Mouse (Mus musculus) liver, embryonic 14.5 days (tissue): ENCODE data around the gene Crb3.

Source experiments
- CTCF ChIP-seq: IDR thresholded peaks from 2 replicates; pipeline ENCODE4 v1.5.1; 2016; ENCODE audit warnings: antibody characterized with exemption, low read depth, control low read depth
- EP300 ChIP-seq: IDR thresholded peaks from 2 replicates; pipeline ENCODE4 v1.6.1; 2016; ENCODE audit warnings: antibody characterized with exemption, low read depth

DNA sequence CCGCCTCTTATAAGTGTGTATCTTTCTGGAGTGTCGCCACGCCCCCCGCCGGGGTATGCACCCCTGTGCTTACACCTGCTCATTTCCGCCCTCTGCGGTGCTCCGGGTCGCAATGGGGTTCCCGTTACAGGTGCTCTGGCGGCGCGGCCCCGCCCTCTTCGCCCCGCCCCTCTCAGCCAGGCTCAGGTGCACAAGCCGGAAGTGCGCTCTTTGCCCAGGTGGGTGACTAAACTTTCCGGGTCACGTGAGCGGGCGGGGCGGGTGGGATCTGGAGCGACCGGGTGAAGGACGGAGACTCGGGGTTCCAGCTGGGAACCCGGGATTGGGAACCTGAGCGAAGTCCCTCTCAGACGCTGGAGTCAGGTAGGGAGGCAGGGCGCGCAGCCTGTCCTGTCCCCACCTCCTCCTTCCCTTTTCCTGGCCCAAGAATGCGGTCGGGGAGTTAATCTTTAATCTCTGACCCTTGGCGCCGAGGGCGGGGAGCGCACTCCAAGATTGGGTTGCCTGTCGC lies 3.2 kb downstream of the Crb3 start:
- TF ChIP-seq CTCF (no peak), EP300 (no peak)
